Mouse (Mus musculus) liver, postnatal 0 days (tissue): ENCODE results near the gene Mapk12.

Experiments
- CTCF ChIP-seq: sonication (generic); IDR thresholded peaks from 2 replicates; pipeline ENCODE4 v1.5.1; 2016; ENCODE audit warnings: antibody characterized with exemption, low read depth
- EP300 ChIP-seq: IDR thresholded peaks from 2 replicates; pipeline ENCODE4 v1.6.1; 2016; ENCODE audit warnings: antibody characterized with exemption, low read depth, mild to moderate bottlenecking

GRCm38 (mm10) chr15:89128382-89129350, 11.8 kb downstream of the Mapk12 start, which contains the start of gene Hdac10:
- TF ChIP-seq CTCF = peak; percentile 98
- TF ChIP-seq EP300 = no peak
